Mouse (Mus musculus): ENCODE results near the gene Sqstm1. TPM values are rescaled to one million over a fixed set of nuclear protein-coding genes. Genes with fewer than 3 reads are reported as not detected.
A peak's percentile ranks its signal among the peaks of the same experiment; 100 is the strongest.

Gene Sqstm1
- polyA plus RNA-seq, 2 experiments, result 120 to 214 TPM

DNA sequence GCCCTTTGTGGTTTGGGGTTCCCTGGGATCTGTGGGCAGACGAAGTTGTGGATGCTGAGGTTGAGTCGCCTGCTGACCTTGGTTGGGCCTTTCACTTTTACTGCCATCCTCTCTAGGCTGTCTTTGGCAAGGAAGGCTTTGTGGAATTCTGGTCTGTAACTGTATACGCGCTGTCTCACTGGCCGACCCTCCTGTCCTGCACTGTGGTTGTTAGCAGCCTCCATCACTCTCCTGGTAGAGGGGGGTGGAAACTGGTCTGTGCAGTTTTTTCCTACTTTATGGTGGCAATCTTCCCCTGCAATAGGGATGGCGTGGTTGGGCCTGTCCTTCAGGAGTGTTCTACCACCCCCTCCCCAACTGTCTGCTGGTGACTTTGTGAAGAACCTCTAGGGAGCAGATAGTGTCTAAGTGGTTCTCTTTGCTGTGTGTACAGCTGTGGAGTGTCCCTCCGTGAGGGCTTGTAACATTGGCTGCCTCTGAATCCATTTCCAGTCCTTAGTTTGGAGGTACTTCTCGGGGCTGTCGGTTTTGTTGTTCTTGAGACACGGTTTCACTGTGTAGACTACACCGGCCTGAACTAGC, 42.1 kb upstream of the Sqstm1 start:
- DNase-seq (ENCODE audit: low spot score) (no peak), ATAC-seq (ENCODE audit: low FRiP score, low read depth) (peak; percentile 63; the same call in 1 of the 2 replicates)
- H3K27ac ChIP-seq (replicated peaks; ENCODE audit: low read depth, low read length), result 0 out of 2 replicates have a peak overlapping the region, but pooled peaks have one; percentile 20
- H3K27me3 ChIP-seq (ENCODE audit: control insufficient read depth, insufficient read depth, low read length), result no peaks in the 10 kb centered on the region
- H3K36me3 ChIP-seq (ENCODE audit: control insufficient read depth, insufficient read depth, low read length), result peaks cover 20% of the 10 kb centered on the region
- H3K9ac ChIP-seq (ENCODE audit: low read depth, low read length, severe bottlenecking), result peak overlapping the region; percentile 5; the same call in 1 of the 2 replicates
- H3K4me1 ChIP-seq (ENCODE audit: control insufficient read depth, insufficient read depth, low read length), result peaks cover 6% of the 10 kb centered on the region; the same call in 1 of the 2 replicates
- TF ChIP-seq POLR2A (IDR thresholded peaks at IDR 0.05; ENCODE audit: borderline replicate concordance, extremely low read depth, insufficient read depth, insufficient read length), result no peak
- no peaks in the 10 kb centered on the region for H3K9me3 ChIP-seq (ENCODE audit: control insufficient read depth, low read length)
- no peak overlapping the region for H3K4me2 ChIP-seq (replicated peaks; ENCODE audit: low read depth, low read length, severe bottlenecking)
- 43% methylated on average over 11 of the region's 11 CpGs for WGBS
- no peak overlapping the region for H3K4me3 ChIP-seq (replicated peaks; ENCODE audit: low read length)

DNA sequence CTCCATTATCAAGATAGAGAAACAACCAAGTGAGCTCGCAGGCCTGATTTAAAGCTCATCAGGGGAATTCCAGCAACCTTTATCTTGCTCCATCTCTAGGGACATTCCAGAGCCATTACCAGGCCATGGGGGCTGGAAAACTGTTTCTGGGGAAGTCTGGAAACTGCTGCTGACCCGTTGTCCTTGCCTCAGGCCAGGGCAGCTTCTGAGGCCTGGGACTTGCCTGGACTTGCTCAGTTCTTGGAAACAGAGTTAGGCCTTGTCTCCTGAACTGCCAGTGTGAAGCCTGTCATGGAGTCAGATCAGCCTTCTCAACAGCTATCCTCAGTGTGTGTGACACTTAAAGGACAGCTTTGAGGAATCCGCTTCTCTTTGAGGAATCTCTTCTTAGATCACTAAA, 41.5 kb upstream of the Sqstm1 start:
- no peak overlapping the region for H3K4me3 ChIP-seq (replicated peaks; ENCODE audit: low read length)
- peak overlapping the region; percentile 5; the same call in 1 of the 2 replicates for H3K9ac ChIP-seq (ENCODE audit: low read depth, low read length, severe bottlenecking)
- no peak for DNase-seq (ENCODE audit: low spot score)
- ATAC-seq (ENCODE audit: low FRiP score, low read depth), result no peak
- no peak overlapping the region for H3K4me2 ChIP-seq (replicated peaks; ENCODE audit: low read depth, low read length, severe bottlenecking)
- TF ChIP-seq POLR2A (IDR thresholded peaks at IDR 0.05; ENCODE audit: borderline replicate concordance, extremely low read depth, insufficient read depth, insufficient read length), result no peak
- 40% methylated on average over 3 of the region's 3 CpGs for WGBS
- no peaks in the 10 kb centered on the region for H3K9me3 ChIP-seq (ENCODE audit: control insufficient read depth, low read length)
- no peaks in the 10 kb centered on the region for H3K27me3 ChIP-seq (ENCODE audit: control insufficient read depth, insufficient read depth, low read length)
- no peak overlapping the region for H3K27ac ChIP-seq (replicated peaks; ENCODE audit: low read depth, low read length)
- H3K4me1 ChIP-seq (ENCODE audit: control insufficient read depth, insufficient read depth, low read length), result peaks cover 6% of the 10 kb centered on the region; the same call in 1 of the 2 replicates
- peaks cover 14% of the 10 kb centered on the region for H3K36me3 ChIP-seq (ENCODE audit: control insufficient read depth, insufficient read depth, low read length)

DNA sequence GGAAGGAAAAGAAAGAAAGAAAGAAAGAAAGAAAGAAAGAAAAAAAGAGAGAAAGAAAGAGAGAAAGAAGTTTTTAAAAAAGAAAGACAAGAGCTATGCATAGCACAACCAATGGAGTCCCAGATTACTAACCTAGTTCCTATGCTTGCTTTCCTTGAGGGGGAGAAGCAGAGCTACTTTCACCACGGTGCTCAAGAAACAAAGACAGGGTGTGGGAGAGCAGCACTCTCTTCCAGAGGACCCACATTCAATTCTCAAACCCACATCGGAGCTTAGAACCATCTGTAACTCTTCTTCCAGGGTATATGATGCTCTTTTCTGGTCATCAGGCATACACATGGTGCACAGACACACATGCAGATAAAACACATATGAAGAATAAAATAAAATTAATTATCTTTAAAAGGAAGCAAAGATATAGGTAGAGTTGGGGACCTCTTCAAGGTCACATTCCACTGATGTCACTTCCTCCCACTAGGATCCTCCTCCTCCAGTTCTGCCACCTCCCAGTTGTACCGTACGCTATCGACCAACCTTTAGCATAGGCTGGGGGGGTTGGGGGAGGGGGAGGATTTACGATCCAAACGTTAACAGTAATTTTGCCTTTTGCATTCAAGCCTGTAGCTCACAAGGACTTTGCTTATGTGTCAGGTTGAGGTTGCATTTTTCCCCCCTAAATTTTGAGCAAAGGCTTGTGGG, 38.0 kb upstream of the Sqstm1 start:
- 70% methylated on average over 7 of the region's 7 CpGs for WGBS
- no peak overlapping the region for H3K9ac ChIP-seq (ENCODE audit: low read depth, low read length, severe bottlenecking)
- H3K4me1 ChIP-seq (ENCODE audit: control insufficient read depth, insufficient read depth, low read length), result peaks cover 6% of the 10 kb centered on the region; the same call in 1 of the 2 replicates
- H3K36me3 ChIP-seq (ENCODE audit: control insufficient read depth, insufficient read depth, low read length), result no peaks in the 10 kb centered on the region
- TF ChIP-seq POLR2A (IDR thresholded peaks at IDR 0.05; ENCODE audit: borderline replicate concordance, extremely low read depth, insufficient read depth, insufficient read length), result no peak
- DNase-seq (ENCODE audit: low spot score) (no peak), ATAC-seq (ENCODE audit: low FRiP score, low read depth) (no peak)
- H3K4me3 ChIP-seq (replicated peaks; ENCODE audit: low read length), result no peak overlapping the region
- H3K9me3 ChIP-seq (ENCODE audit: control insufficient read depth, low read length), result no peaks in the 10 kb centered on the region
- H3K27me3 ChIP-seq (ENCODE audit: control insufficient read depth, insufficient read depth, low read length), result no peaks in the 10 kb centered on the region
- no peak overlapping the region for H3K27ac ChIP-seq (replicated peaks; ENCODE audit: low read depth, low read length)
- H3K4me2 ChIP-seq (replicated peaks; ENCODE audit: low read depth, low read length, severe bottlenecking), result no peak overlapping the region

DNA sequence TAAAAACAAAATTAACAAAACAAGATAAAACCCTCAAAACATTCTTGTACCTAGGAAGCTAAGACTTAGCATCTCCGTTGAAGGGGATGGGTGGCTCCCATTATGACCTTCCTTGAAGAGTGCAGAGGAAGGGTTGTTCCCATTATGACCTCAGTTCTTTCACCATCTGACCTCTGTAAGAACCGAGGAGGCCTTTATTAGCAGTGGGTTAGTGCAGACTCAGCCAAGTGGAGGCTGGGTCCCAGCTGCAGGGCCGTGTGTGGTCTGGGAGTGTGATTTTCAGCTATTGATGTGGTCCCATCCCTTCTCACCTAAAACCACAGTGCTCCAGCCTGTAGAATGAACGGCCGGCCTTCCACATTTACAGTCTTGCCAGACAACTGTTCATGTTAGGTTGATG, 34.6 kb upstream of the Sqstm1 start:
- no peaks in the 10 kb centered on the region for H3K27me3 ChIP-seq (ENCODE audit: control insufficient read depth, insufficient read depth, low read length)
- ATAC-seq (ENCODE audit: low FRiP score, low read depth), result no peak
- H3K9ac ChIP-seq (ENCODE audit: low read depth, low read length, severe bottlenecking), result no peak overlapping the region
- no peaks in the 10 kb centered on the region for H3K9me3 ChIP-seq (ENCODE audit: control insufficient read depth, low read length)
- no peaks in the 10 kb centered on the region for H3K36me3 ChIP-seq (ENCODE audit: control insufficient read depth, insufficient read depth, low read length)
- H3K4me2 ChIP-seq (replicated peaks; ENCODE audit: low read depth, low read length, severe bottlenecking), result no peak overlapping the region
- DNase-seq (ENCODE audit: low spot score), result no peak
- no peak for TF ChIP-seq POLR2A (IDR thresholded peaks at IDR 0.05; ENCODE audit: borderline replicate concordance, extremely low read depth, insufficient read depth, insufficient read length)
- H3K4me3 ChIP-seq (replicated peaks; ENCODE audit: low read length), result no peak overlapping the region
- H3K4me1 ChIP-seq (ENCODE audit: control insufficient read depth, insufficient read depth, low read length), result no peaks in the 10 kb centered on the region
- 74% methylated on average over 5 of the region's 5 CpGs for WGBS
- H3K27ac ChIP-seq (replicated peaks; ENCODE audit: low read depth, low read length), result no peak overlapping the region

DNA sequence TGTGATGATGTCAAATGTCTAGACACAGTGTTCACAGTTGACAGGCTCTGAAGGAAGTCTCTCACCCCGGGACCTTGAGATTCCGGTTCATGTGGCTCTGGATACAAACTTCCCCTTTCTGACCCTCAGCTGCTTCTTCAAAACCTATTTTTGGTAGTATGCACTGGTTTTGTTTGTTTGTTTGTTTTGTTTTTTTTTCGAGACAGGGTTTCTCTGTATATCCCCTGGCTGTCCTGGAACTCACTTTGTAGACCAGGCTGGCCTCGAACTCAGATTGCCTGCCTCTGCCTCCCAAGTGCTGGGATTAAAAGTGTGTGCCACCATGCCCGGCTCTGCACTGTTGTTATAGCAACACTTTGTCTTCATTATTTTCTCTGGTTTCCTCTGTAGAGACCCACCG, 33.3 kb upstream of the Sqstm1 start:
- ATAC-seq (ENCODE audit: low FRiP score, low read depth), result no peak
- Histone ChIP-seq H3K27me3 (ENCODE audit: control insufficient read depth, insufficient read depth, low read length) (no peaks in the 10 kb centered on the region), H3K27ac (replicated peaks; ENCODE audit: low read depth, low read length) (no peak overlapping the region), H3K9me3 (ENCODE audit: control insufficient read depth, low read length) (no peaks in the 10 kb centered on the region), H3K4me2 (replicated peaks; ENCODE audit: low read depth, low read length, severe bottlenecking) (no peak overlapping the region), H3K36me3 (ENCODE audit: control insufficient read depth, insufficient read depth, low read length) (no peaks in the 10 kb centered on the region), H3K4me1 (ENCODE audit: control insufficient read depth, insufficient read depth, low read length) (no peaks in the 10 kb centered on the region), H3K4me3 (replicated peaks; ENCODE audit: low read length) (no peak overlapping the region), H3K9ac (ENCODE audit: low read depth, low read length, severe bottlenecking) (no peak overlapping the region)
- DNase-seq (ENCODE audit: low spot score), result no peak
- WGBS, result 80% methylated on average over 6 of the region's 6 CpGs
- TF ChIP-seq POLR2A (IDR thresholded peaks at IDR 0.05; ENCODE audit: borderline replicate concordance, extremely low read depth, insufficient read depth, insufficient read length), result no peak
